Mouse (Mus musculus) T-cell, adult 2 months (primary cell): ENCODE data around the gene Gm17655.
"Not testable (repeated sequence)": the region's sequence is repeated elsewhere in the genome, so short reads cannot be mapped to it uniquely, and the experiment has no call there.

Experiments used
- DNase-seq: peaks from one replicate; pipeline ENCODE4 v3.0.0; 2022; ENCODE audit warnings: low spot score

The Gm17655 gene

DNA sequence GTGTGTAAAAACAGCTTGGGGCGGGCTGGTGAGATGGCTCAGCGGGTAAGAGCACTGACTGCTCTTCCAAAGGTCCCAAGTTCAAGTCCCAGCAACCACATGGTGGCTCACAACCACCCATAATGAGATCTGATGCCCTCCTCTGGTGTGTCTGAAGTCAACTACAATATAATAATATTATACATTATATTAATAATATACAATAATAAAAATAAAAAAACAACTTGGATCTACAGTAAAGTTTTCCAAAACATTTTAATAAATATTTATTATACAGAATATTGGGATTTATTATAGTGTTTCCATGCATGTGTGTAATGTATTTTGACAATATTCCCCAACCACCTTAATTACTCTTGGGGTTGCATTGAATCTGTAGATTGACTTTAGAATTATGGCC is at the start of gene Gm17655:
Gene Gm17655 (minus strand): TSS at position 101 of the 400 bp plus-strand sequence.
- not testable (repeated sequence) for DNase-seq

DNA sequence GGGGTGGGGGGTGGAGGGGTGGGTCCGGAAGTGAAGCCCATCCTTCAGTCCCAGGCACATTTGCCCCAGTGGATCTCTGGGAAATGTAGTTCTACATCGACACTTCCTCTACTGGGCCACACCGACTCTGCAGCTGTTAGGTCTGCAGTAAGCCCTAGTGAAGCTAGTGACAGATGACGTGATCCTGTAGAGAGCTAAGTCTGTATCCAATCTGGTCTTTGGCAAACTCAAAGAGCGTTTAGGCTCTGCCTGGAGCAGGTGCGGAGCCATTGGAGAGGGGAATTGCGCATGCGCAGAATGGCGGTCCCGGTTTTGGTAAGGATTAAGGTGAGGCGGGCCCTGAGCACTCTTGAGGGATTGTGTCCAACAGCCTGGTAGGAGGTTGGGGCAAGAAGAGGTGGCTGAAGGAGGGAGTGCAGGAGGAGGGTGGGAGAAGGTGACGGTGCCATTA is 37.7 kb upstream of the Gm17655 start, which contains the start of gene Zfp605:
Gene Zfp605 (plus strand): TSS at position 102 of the 451 bp plus-strand sequence.
- DNase-seq = peak; percentile 77

GRCm38 (mm10) chr5:110108305-110108628 is 36.0 kb upstream of the Gm17655 start:
- peak; percentile 95 for DNase-seq

GRCm38 (mm10) chr5:110107581-110108304 is 35.4 kb upstream of the Gm17655 start, which contains the start of gene Gtpbp6:
Gene Gtpbp6 (minus strand): TSS chr5:110108197.
- peak; percentile 83 for DNase-seq

DNA sequence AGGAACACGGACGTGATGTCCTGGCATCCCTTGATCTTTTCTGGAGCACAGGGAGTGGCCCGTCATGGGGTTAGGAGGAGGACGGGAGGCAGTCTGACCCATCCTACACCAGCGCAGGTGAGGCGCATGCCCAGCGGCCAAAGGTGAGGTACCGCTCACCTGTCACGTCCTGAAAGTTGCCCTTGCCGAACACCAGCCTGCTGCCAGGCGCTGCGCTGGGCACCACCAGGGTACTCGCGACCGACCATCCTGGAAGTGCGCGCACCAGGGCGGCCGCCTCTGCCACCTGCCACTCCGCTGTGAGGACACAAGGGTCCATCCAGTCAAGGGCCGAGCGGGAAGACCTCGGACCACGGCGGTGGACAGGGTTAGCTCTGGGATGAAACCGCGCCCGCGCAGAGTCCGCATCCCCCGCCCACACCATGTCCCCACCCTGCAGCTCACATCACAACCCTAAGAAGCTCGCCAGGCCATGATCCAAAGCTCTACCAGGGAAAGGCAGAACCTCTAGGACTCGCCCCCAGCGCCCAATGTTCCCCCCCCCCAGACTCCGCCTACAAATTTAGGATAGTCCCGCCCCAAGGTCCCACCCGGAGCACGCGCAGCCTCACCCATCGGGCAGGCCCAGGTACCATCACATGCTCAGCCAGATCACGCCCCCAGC is 34.7 kb upstream of the Gm17655 start:
- no peak for DNase-seq

GRCm38 (mm10) chr5:110106140-110106871 is 34.0 kb upstream of the Gm17655 start:
- no peak for DNase-seq

DNA sequence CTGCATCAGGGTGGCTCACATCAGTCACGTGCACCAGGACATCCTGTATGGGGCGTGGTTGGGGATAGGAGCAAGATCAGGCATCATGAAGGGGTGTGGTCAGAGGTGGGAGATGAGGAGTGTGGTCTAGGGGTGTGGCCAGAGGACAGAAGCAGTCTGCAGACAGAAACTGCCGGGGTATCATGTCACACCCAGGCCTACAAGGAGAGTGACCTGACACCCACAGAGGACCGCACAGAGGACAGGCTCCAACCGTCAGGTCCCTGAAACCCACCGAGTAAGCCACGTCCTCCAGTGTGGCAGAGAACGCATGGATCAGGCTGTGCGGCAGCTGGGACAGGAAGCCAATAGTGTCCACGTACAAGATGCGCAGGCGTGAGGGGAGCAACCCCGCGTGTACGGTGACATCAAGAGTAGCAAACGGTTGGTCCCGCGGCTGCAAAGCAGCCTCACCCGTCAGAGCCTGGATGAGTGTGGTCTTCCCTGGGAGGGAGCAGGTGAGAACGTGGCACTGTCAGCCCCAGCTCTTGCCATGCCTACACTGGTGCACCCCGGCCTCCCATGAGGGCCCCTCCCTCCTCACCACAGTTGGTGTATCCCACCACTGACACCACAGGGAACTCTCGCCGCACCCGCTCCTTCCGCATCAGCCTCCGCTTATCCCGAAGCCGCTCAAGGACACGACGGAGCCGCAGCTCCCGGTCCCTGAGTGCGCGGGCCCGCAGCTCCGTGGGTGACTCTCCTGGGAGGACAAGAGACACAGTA is 32.5 kb upstream of the Gm17655 start:
- DNase-seq = no peak

GRCm38 (mm10) chr5:110103901-110104615 is 31.7 kb upstream of the Gm17655 start:
- DNase-seq = no peak

GRCm38 (mm10) chr5:110102853-110103625 is 30.7 kb upstream of the Gm17655 start:
- DNase-seq = no peak

- DNase-seq = no peak
These were observed 30.1 kb upstream of the Gm17655 start for GRCm38 (mm10) chr5:110102429-110102828.

DNA sequence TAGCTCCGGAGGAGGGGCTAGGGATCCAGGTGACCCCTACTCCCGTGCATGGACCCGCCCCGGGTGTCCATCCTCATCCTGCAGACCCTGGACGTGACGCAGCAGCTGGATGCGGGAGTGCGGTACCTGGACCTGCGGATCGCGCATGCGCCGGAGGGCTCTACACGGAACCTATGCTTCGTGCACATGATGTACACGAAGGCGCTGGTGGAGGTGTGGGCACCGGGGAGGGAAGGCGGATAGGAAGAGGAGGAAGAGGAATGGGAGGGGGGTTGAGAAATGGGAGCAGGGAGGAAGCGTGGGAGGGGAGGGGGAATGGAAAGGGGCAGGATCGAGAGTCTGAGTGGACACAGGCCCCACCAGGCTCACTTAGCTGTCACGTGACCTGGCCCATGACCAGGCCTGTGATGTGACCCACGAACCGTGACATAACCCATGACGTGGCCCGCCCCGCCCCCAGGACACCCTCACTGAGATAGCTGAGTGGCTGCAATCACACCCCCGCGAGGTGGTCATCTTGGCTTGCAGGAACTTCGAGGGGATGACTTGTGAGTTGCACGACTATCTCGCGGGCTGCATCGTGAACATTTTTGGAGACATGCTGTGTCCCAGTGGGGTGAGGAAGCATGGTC is 29.5 kb upstream of the Gm17655 start:
- peak; percentile 35 for DNase-seq

DNA sequence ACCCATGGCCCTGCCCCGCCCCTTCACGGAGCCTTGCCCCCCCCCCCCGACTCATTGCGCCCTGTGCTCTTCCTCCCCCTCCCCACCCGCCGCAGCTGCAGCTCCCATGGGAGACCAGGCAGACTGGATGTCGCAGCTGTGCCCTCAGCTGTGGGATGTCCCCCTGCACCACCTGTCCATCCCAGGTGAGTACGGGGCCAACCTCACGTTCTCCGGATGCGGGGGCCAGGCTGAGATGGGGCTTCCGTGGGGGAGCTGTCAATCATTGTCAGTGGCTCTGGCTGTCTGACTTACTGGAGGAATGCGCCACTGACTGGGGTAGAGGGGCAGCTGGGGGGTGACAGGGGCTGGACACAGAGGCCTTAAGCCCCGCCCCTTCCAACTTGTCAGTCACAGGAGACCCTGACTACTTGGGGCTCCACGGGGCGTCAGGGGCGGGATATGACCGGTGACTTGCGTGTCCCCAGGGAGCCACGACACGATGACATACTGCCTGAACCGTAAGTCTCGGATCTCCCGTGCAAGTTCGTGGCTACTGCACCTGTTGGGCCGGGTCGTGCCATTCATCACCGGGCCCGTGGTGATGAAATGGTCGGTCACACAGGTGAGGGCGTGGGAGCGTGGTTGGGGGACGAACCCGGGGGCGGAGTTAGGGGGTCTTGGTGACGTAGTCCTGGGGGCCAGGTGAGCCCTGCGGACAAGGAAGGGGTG is 28.8 kb upstream of the Gm17655 start:
- DNase-seq = peak; percentile 54

DNA sequence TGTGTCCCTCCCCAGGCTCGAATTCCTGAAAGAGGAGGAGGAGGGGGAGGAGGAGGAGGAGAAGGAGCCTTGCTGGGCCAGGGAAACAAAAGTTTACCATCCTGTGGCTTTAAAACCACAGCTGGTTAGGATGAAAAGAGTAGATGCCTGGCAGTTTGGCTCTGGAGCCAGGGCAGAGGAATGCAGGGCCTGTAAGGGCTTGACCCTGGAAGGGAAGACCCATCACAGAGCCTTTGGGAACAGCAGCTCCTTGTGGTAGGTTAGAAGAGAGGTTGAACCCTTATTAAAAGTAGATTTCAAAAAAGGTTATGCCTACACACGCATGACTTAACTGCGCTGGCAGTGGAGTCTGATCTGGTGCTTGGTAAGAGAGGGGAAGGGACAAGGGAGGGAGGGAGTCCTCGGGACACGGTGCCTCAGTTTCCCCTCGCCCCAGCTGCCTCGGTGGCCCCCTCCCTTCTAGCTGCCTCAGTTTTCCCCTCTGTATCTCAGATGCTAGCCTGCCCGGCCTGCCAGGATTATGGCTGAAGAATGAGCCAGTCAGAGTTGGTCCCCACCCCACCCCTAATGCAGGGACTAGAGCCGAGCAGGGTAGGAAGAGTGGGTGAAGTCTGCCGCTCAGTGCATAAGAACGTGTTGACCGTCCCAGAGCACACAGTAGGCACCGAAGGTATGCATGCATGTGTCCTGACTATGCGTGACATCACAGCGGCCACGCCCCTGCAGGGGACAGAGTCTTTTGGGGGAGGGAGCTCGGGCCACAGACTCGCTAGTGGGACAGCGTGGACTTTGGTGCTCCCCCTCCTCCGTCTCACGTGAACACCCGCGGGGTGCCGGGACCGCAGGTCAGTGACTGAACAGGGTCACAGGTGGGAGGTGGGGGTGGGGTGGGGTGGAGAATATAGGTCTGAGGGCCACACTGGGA is 27.6 kb upstream of the Gm17655 start, which contains the start of gene Plcxd1:
Gene Plcxd1 (plus strand): TSS at position 314 of the 925 bp plus-strand sequence.
- DNase-seq = no peak

GRCm38 (mm10) chr5:110098991-110099477 is 26.7 kb upstream of the Gm17655 start:
- DNase-seq = no peak

GRCm38 (mm10) chr5:110094847-110095213 is 22.5 kb upstream of the Gm17655 start:
- no peak for DNase-seq

- peak; percentile 85 for DNase-seq
These were observed 21.9 kb upstream of the Gm17655 start, which contains the start of gene Gm35315 for GRCm38 (mm10) chr5:110094030-110094846. Gene Gm35315 (minus strand): TSS chr5:110094420.

DNA sequence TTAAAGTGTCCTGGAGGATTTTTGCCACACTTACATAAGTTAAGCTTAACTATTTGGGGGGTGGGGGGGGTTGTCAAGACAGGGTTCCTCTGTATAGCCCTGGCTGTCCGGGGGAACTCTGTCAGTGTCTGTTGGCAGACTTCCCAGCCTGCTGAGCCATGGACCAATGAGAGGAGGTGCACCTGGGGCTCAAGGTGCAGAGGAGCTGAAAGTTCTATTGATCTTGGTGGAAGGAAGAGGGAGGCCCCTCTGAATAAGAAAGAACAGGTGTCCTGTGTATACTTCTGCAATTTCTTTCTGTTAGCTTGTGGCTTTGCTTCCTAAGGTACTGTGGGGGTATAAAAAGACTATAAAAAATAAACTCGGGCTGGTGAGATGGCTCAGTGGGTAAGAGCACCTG is 19.2 kb upstream of the Gm17655 start:
- DNase-seq = no peak
